Mouse (Mus musculus) right cerebral cortex, adult 18-20 months (tissue): ENCODE measurements around the gene Kdm5a.

Source experiments
- DNase-seq: peaks from one replicate; pipeline ENCODE4 v3.0.0; 2022; ENCODE audit warnings: mixed read lengths

Kdm5a gene

GRCm38 (mm10) chr6:120363688-120364522 is at the start of gene Kdm5a, which contains the start of gene Ccdc77:
Gene Kdm5a (plus strand): TSS chr6:120364124.
Gene Ccdc77 (minus strand): TSS chr6:120364374.
- peak; percentile 96 for DNase-seq

GRCm38 (mm10) chr6:120318303-120318940 is 45.5 kb upstream of the Kdm5a start:
- no peak for DNase-seq

- DNase-seq: no peak
Observed at GRCm38 (mm10) chr6:120319129-120319528, 44.8 kb upstream of the Kdm5a start.

GRCm38 (mm10) chr6:120320369-120320768 is 43.6 kb upstream of the Kdm5a start:
- no peak for DNase-seq

GRCm38 (mm10) chr6:120324295-120324927 is 39.5 kb upstream of the Kdm5a start:
- peak; percentile 78 for DNase-seq

GRCm38 (mm10) chr6:120332351-120332750 is 31.6 kb upstream of the Kdm5a start:
- DNase-seq: no peak

GRCm38 (mm10) chr6:120343992-120344391 is 19.9 kb upstream of the Kdm5a start:
- no peak for DNase-seq

- no peak for DNase-seq
Observed at GRCm38 (mm10) chr6:120349018-120349417, 14.9 kb upstream of the Kdm5a start.

GRCm38 (mm10) chr6:120356478-120356877 is 7.4 kb upstream of the Kdm5a start:
- DNase-seq: no peak

GRCm38 (mm10) chr6:120356951-120357945 is 6.7 kb upstream of the Kdm5a start:
- DNase-seq: peak; percentile 92

GRCm38 (mm10) chr6:120362124-120362523 is 1.8 kb upstream of the Kdm5a start:
- no peak for DNase-seq

GRCm38 (mm10) chr6:120362774-120363687 is 893 bp upstream of the Kdm5a start:
- no peak for DNase-seq

- no peak for DNase-seq
Observed at GRCm38 (mm10) chr6:120364523-120364905, 590 bp downstream of the Kdm5a start.

- DNase-seq: no peak
Observed at GRCm38 (mm10) chr6:120365051-120365450, 1.1 kb downstream of the Kdm5a start.

GRCm38 (mm10) chr6:120376736-120377135 is 12.8 kb downstream of the Kdm5a start:
- DNase-seq: no peak

- no peak for DNase-seq
Observed at GRCm38 (mm10) chr6:120390054-120390453, 26.1 kb downstream of the Kdm5a start.

- no peak for DNase-seq
Observed at GRCm38 (mm10) chr6:120392811-120393210, 28.9 kb downstream of the Kdm5a start.

- DNase-seq: no peak
Observed at GRCm38 (mm10) chr6:120395622-120396345, 31.9 kb downstream of the Kdm5a start.

GRCm38 (mm10) chr6:120403936-120404335 is 40.0 kb downstream of the Kdm5a start:
- DNase-seq: no peak

GRCm38 (mm10) chr6:120438161-120438560 is 74.2 kb downstream of the Kdm5a start:
- no peak for DNase-seq
